Mouse (Mus musculus): ENCODE data around the gene Tmco4. TPM values are rescaled to one million over a fixed set of nuclear protein-coding genes. Genes with fewer than 3 reads are reported as not detected.

Gene Tmco4
- polyA plus RNA-seq, 1 experiment from 2014 or later: 1.4 TPM

GRCm38 (mm10) chr4:139079439-139079838 is 106.8 kb downstream of the Tmco4 start:
- Histone ChIP-seq H3K36me3 (no peaks in the 10 kb centered on the region), H3K9me3 (replicated peaks) (no peaks in the 10 kb centered on the region), H3K4me1 (peaks cover 32% of the 10 kb centered on the region), H3K4me3 (no peak overlapping the region), H3K27ac (no peak overlapping the region), H3K27me3 (ENCODE audit: low read depth, poor library complexity, severe bottlenecking) (peaks cover 49% of the 10 kb centered on the region)
- WGBS: 88% methylated on average over 11 of the region's 11 CpGs
- DNase-seq (ENCODE audit: low spot score): no peak

- Histone ChIP-seq H3K9me3 (replicated peaks) (no peaks in the 10 kb centered on the region), H3K27me3 (ENCODE audit: low read depth, poor library complexity, severe bottlenecking) (peaks cover 49% of the 10 kb centered on the region), H3K36me3 (no peaks in the 10 kb centered on the region), H3K27ac (no peak overlapping the region), H3K4me3 (no peak overlapping the region), H3K4me1 (peaks cover 24% of the 10 kb centered on the region)
- WGBS: 94% methylated on average over 7 of the region's 7 CpGs
- DNase-seq (ENCODE audit: low spot score): no peak
Measured at GRCm38 (mm10) chr4:139080259-139080658, 107.6 kb downstream of the Tmco4 start.

- WGBS: 78% methylated on average over 18 of the region's 18 CpGs
- no peak for DNase-seq (ENCODE audit: low spot score)
- Histone ChIP-seq H3K36me3 (no peaks in the 10 kb centered on the region), H3K4me1 (peaks cover 16% of the 10 kb centered on the region), H3K27me3 (ENCODE audit: low read depth, poor library complexity, severe bottlenecking) (peaks cover 41% of the 10 kb centered on the region), H3K9me3 (replicated peaks) (no peaks in the 10 kb centered on the region), H3K27ac (no peak overlapping the region), H3K4me3 (no peak overlapping the region)
Measured at GRCm38 (mm10) chr4:139081270-139081931, 108.7 kb downstream of the Tmco4 start.

- 57% methylated on average over 12 of the region's 12 CpGs for WGBS
- no peaks in the 10 kb centered on the region for H3K36me3 ChIP-seq
- H3K4me1 ChIP-seq: peaks cover 16% of the 10 kb centered on the region
- H3K4me3 ChIP-seq: no peak overlapping the region
- no peak overlapping the region for H3K27ac ChIP-seq
- DNase-seq (ENCODE audit: low spot score): no peak
- no peaks in the 10 kb centered on the region for H3K9me3 ChIP-seq (replicated peaks)
- peaks cover 41% of the 10 kb centered on the region for H3K27me3 ChIP-seq (ENCODE audit: low read depth, poor library complexity, severe bottlenecking)
Measured at GRCm38 (mm10) chr4:139082790-139083564, 110.3 kb downstream of the Tmco4 start.

- Histone ChIP-seq H3K36me3 (no peaks in the 10 kb centered on the region), H3K27ac (no peak overlapping the region), H3K4me1 (peaks cover 16% of the 10 kb centered on the region), H3K4me3 (no peak overlapping the region), H3K27me3 (ENCODE audit: low read depth, poor library complexity, severe bottlenecking) (peaks cover 59% of the 10 kb centered on the region), H3K9me3 (replicated peaks) (no peaks in the 10 kb centered on the region)
- no peak for DNase-seq (ENCODE audit: low spot score)
- 69% methylated on average over 11 of the region's 11 CpGs for WGBS
Measured at GRCm38 (mm10) chr4:139085337-139085736, 112.6 kb downstream of the Tmco4 start.

GRCm38 (mm10) chr4:139086037-139086436 is 113.3 kb downstream of the Tmco4 start:
- peak; percentile 91 for DNase-seq (ENCODE audit: low spot score)
- WGBS: 21% methylated on average over 5 of the region's 5 CpGs
- Histone ChIP-seq H3K27ac (no peak overlapping the region), H3K4me3 (no peak overlapping the region), H3K9me3 (replicated peaks) (no peaks in the 10 kb centered on the region), H3K27me3 (ENCODE audit: low read depth, poor library complexity, severe bottlenecking) (peaks cover 66% of the 10 kb centered on the region), H3K4me1 (peaks cover 23% of the 10 kb centered on the region), H3K36me3 (no peaks in the 10 kb centered on the region)

- H3K27ac ChIP-seq: no peak overlapping the region
- peaks cover 33% of the 10 kb centered on the region for H3K4me1 ChIP-seq
- DNase-seq (ENCODE audit: low spot score): no peak
- no peak overlapping the region for H3K4me3 ChIP-seq
- peaks cover 69% of the 10 kb centered on the region for H3K27me3 ChIP-seq (ENCODE audit: low read depth, poor library complexity, severe bottlenecking)
- 60% methylated on average over 4 of the region's 4 CpGs for WGBS
- no peaks in the 10 kb centered on the region for H3K9me3 ChIP-seq (replicated peaks)
- no peaks in the 10 kb centered on the region for H3K36me3 ChIP-seq
Measured at GRCm38 (mm10) chr4:139086984-139087383, 114.3 kb downstream of the Tmco4 start.

- no peaks in the 10 kb centered on the region for H3K9me3 ChIP-seq (replicated peaks)
Measured at GRCm38 (mm10) chr4:139088982-139089671, 116.4 kb downstream of the Tmco4 start.

GRCm38 (mm10) chr4:139090303-139090940 is 117.7 kb downstream of the Tmco4 start:
- Histone ChIP-seq H3K4me1 (peaks cover 31% of the 10 kb centered on the region), H3K36me3 (no peaks in the 10 kb centered on the region), H3K4me3 (peak overlapping the region; percentile 61; the same call in 1 of the 2 replicates), H3K9me3 (replicated peaks) (no peaks in the 10 kb centered on the region), H3K27ac (no peak overlapping the region), H3K27me3 (ENCODE audit: low read depth, poor library complexity, severe bottlenecking) (peaks cover 89% of the 10 kb centered on the region)
- DNase-seq (ENCODE audit: low spot score): no peak
- 65% methylated on average over 15 of the region's 15 CpGs for WGBS

More at GRCm38 (mm10) chr4:139088982-139089671, 116.4 kb downstream of the Tmco4 start:
- Histone ChIP-seq H3K4me1 (peaks cover 28% of the 10 kb centered on the region), H3K4me3 (no peak overlapping the region), H3K36me3 (no peaks in the 10 kb centered on the region), H3K27me3 (ENCODE audit: low read depth, poor library complexity, severe bottlenecking) (peaks cover 90% of the 10 kb centered on the region), H3K27ac (no peak overlapping the region)
- 53% methylated on average over 9 of the region's 9 CpGs for WGBS
- DNase-seq (ENCODE audit: low spot score): no peak

- 30% methylated on average over 7 of the region's 7 CpGs for WGBS
- H3K4me1 ChIP-seq: peaks cover 34% of the 10 kb centered on the region
- no peaks in the 10 kb centered on the region for H3K36me3 ChIP-seq
- H3K27ac ChIP-seq: peak overlapping the region; percentile 84; the same call in 1 of the 2 replicates
- H3K27me3 ChIP-seq (ENCODE audit: low read depth, poor library complexity, severe bottlenecking): peaks cover 91% of the 10 kb centered on the region
- H3K9me3 ChIP-seq (replicated peaks): no peaks in the 10 kb centered on the region
- H3K4me3 ChIP-seq: peak overlapping the region; percentile 61
- DNase-seq (ENCODE audit: low spot score): peak; percentile 51
Measured at GRCm38 (mm10) chr4:139091066-139091465, 118.4 kb downstream of the Tmco4 start.

GRCm38 (mm10) chr4:139091478-139092355 is 119.0 kb downstream of the Tmco4 start:
- Histone ChIP-seq H3K4me1 (peaks cover 34% of the 10 kb centered on the region), H3K27ac (peak overlapping the region; percentile 84), H3K4me3 (peak overlapping the region; percentile 61), H3K36me3 (no peaks in the 10 kb centered on the region), H3K9me3 (replicated peaks) (no peaks in the 10 kb centered on the region), H3K27me3 (ENCODE audit: low read depth, poor library complexity, severe bottlenecking) (peaks cover 87% of the 10 kb centered on the region)
- DNase-seq (ENCODE audit: low spot score): peak; percentile 76
- 3% methylated on average over 28 of the region's 28 CpGs for WGBS
